ENCODE assay signal across 28 mouse cellular contexts in genomic region chr16:38080201-38080600, GRCm38 (mm10).
"Had no signal": no experiment of that assay in that cellular context is flagged by ENCODE, and none has a peak within 500 bp of the region (broad histone marks: within the 10 kb centered on the region; RNA-seq: fewer than 3 reads in every experiment).

No protein-coding gene starts in this region.

- H3K36me3 ChIP-seq: embryonic facial prominence, embryonic 10.5 days; embryonic facial prominence, embryonic 12.5 days; embryonic facial prominence, embryonic 13.5 days; embryonic facial prominence, embryonic 15.5 days; forebrain, embryonic 10.5 days; forebrain, embryonic 12.5 days; forebrain, embryonic 15.5 days had no signal

- H3K4me1 ChIP-seq: embryonic facial prominence, embryonic 10.5 days; embryonic facial prominence, embryonic 12.5 days; embryonic facial prominence, embryonic 13.5 days; embryonic facial prominence, embryonic 15.5 days; forebrain, embryonic 10.5 days; forebrain, embryonic 12.5 days; forebrain, embryonic 13.5 days; forebrain, embryonic 15.5 days had no signal

- DNase-seq: cerebellum, adult 8-10 months; cerebellum, adult 9-10 months; cerebellum, adult 9-11 months; cerebellum, postnatal 10 days; cerebellum, postnatal 14 days; cerebellum, postnatal 25 days; cerebellum, postnatal 36 days; embryo, embryonic 11 days; forebrain, postnatal 0 days; gastrocnemius, adult 2 months; gastrocnemius, postnatal 10 days; gastrocnemius, postnatal 14 days; gastrocnemius, postnatal 25 days; gastrocnemius, postnatal 36 days; heart, adult 11 months; heart, adult 18-20 months; heart, adult 2 months had no signal

- H3K9me3 ChIP-seq: embryonic facial prominence, embryonic 10.5 days; embryonic facial prominence, embryonic 12.5 days; embryonic facial prominence, embryonic 13.5 days; embryonic facial prominence, embryonic 15.5 days; forebrain, embryonic 10.5 days; forebrain, embryonic 12.5 days; forebrain, embryonic 13.5 days; forebrain, embryonic 15.5 days had no signal

- H3K27ac ChIP-seq: embryonic facial prominence, embryonic 10.5 days; embryonic facial prominence, embryonic 12.5 days; embryonic facial prominence, embryonic 13.5 days; embryonic facial prominence, embryonic 15.5 days; forebrain, embryonic 10.5 days; forebrain, embryonic 12.5 days; forebrain, embryonic 13.5 days; forebrain, embryonic 15.5 days; gastrocnemius, adult 2 months; heart, adult 2 months had no signal

- H3K9ac ChIP-seq: embryonic facial prominence, embryonic 12.5 days; embryonic facial prominence, embryonic 13.5 days; embryonic facial prominence, embryonic 15.5 days; forebrain, embryonic 12.5 days; forebrain, embryonic 13.5 days; forebrain, embryonic 15.5 days; forebrain, postnatal 0 days had no signal

- H3K27me3 ChIP-seq: embryonic facial prominence, embryonic 12.5 days; embryonic facial prominence, embryonic 13.5 days; embryonic facial prominence, embryonic 15.5 days; forebrain, embryonic 12.5 days; forebrain, embryonic 13.5 days; forebrain, embryonic 15.5 days had no signal

- ATAC-seq: forebrain, embryonic 13.5 days; forebrain, embryonic 14.5 days; forebrain, embryonic 15.5 days; forebrain, embryonic 16.5 days; forebrain, postnatal 0 days had no signal

- H3K4me2 ChIP-seq: embryonic facial prominence, embryonic 12.5 days; embryonic facial prominence, embryonic 13.5 days; embryonic facial prominence, embryonic 15.5 days; forebrain, embryonic 12.5 days; forebrain, embryonic 13.5 days; forebrain, embryonic 15.5 days had no signal

- H3K4me3 ChIP-seq: embryonic facial prominence, embryonic 10.5 days; embryonic facial prominence, embryonic 12.5 days; embryonic facial prominence, embryonic 13.5 days; embryonic facial prominence, embryonic 15.5 days; erythroblast, embryonic 14.5 days; forebrain, embryonic 10.5 days; forebrain, embryonic 12.5 days; forebrain, embryonic 13.5 days; forebrain, embryonic 15.5 days; gastrocnemius, adult 2 months; heart, adult 2 months had no signal
